Mouse (Mus musculus) E14TG2a.4 (cell line): ENCODE measurements at regions not wholly inside any gene's neighbourhood (a gene's known extent, or its start where the extent isn't known, plus 50 kb on each side); places are given as distances from the start of the nearest gene placed in this dataset.

Experiments
- H3K27me3 ChIP-seq: 2 replicates; pipeline ENCODE4 v1.6.1; 2014; ENCODE audit warnings: low read length, control low read depth; ENCODE audit not compliant: insufficient read depth
- H3K36me3 ChIP-seq: 2 replicates; pipeline ENCODE4 v1.6.1; 2014; ENCODE audit warnings: low read length, control low read depth; ENCODE audit not compliant: insufficient read depth
- H3K4me1 ChIP-seq: replicated peaks from 2 replicates; pipeline ENCODE4 v1.6.1; 2014; ENCODE audit warnings: low read depth, low read length, control low read depth
- H3K4me3 ChIP-seq: replicated peaks from 2 replicates; pipeline ENCODE4 v1.5.1; 2014; ENCODE audit warnings: mild to moderate bottlenecking, low read length
- H3K9me3 ChIP-seq: 2 replicates; pipeline ENCODE4 v1.6.1; 2014; ENCODE audit warnings: low read length, control low read depth
- CTCF ChIP-seq: conservative IDR thresholded peaks from 2 replicates; pipeline ENCODE4 v1.5.1; 2014; ENCODE audit warnings: low read length
- NANOG ChIP-seq: IDR thresholded peaks from 2 replicates; pipeline ENCODE4 v1.6.1; 2014; ENCODE audit warnings: borderline replicate concordance, low read length, mixed read lengths
- POU5F1 ChIP-seq: IDR thresholded peaks from 2 replicates; pipeline ENCODE4 v1.6.1; 2014; ENCODE audit warnings: low read length, borderline replicate concordance

GRCm38 (mm10) chr12:70543299-70543698 is 90.4 kb downstream of the Tmx1 start:
- peaks cover 26% of the 10 kb centered on the region; the same call in 1 of the 2 replicates for H3K4me1 ChIP-seq
- no peaks in the 10 kb centered on the region for H3K36me3 ChIP-seq
- no peak for TF ChIP-seq NANOG
- no peak for TF ChIP-seq CTCF
- TF ChIP-seq POU5F1, result no peak
- H3K27me3 ChIP-seq, result peaks cover 40% of the 10 kb centered on the region
- no peak overlapping the region for H3K4me3 ChIP-seq
- no peaks in the 10 kb centered on the region for H3K9me3 ChIP-seq

- no peaks in the 10 kb centered on the region for H3K9me3 ChIP-seq
- peaks cover 40% of the 10 kb centered on the region for H3K27me3 ChIP-seq
- peaks cover 29% of the 10 kb centered on the region for H3K4me1 ChIP-seq
- H3K36me3 ChIP-seq, result no peaks in the 10 kb centered on the region
- TF ChIP-seq POU5F1 (no peak), NANOG (no peak), CTCF (no peak)
- no peak overlapping the region for H3K4me3 ChIP-seq
Observed at GRCm38 (mm10) chr12:70544326-70544725, 91.4 kb downstream of the Tmx1 start.

DNA sequence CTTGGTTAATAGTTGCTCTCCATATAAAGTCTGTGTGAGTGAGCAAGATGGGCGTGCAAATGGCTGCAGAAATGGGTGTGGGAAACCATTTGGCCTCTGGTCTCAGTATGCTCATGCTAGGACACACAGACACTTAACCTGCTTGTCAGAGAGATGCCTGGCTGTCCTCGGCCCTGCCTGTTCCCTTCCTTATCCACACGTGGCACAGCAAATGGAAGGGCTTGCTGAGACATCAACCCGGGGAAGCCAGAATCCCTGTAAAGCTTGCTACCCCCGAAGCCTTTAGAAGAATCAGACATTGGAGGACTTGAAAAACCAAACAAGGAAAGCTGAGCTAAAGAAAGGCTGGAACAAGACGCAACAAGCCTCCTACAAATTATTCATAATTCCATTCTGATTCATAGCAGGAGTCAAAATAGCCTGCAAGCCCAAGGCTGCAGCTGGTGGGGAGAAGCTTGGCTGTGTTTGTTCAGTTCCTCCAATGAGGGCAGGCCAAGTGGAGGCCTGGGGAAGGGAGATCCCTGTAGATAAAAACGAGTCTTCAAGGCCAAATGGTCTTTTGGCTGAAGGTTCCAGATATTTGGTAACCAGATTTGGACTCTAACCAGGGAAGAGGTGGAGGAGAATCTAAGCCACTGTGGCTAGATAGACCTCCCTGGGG is 92.1 kb downstream of the Tmx1 start:
- Histone ChIP-seq H3K27me3 (peaks cover 37% of the 10 kb centered on the region), H3K9me3 (no peaks in the 10 kb centered on the region), H3K4me1 (peaks cover 29% of the 10 kb centered on the region), H3K4me3 (no peak overlapping the region), H3K36me3 (no peaks in the 10 kb centered on the region)
- TF ChIP-seq NANOG (no peak), POU5F1 (no peak), CTCF (no peak)

DNA sequence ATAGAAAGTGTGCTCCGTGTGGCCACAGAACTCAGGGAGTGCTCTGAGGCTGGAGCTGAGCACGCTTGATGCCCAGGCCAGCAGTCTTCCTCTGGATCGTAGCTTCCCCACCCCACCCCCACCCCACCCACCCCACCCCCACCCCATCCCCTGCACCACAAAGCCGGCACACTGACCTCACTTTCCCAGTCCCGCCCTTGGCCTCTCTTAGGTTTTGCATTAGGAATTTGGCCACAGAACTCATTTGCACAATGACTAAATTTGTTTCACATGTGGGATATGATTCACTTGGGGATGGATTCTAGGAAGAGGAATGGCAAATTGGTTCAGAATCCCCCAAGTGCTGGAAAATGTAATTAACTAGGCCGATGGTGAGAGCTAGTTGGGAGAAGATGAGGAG is 94.3 kb downstream of the Tmx1 start:
- Histone ChIP-seq H3K4me3 (no peak overlapping the region), H3K9me3 (peaks cover 12% of the 10 kb centered on the region), H3K36me3 (no peaks in the 10 kb centered on the region), H3K4me1 (peaks cover 25% of the 10 kb centered on the region), H3K27me3 (peaks cover 29% of the 10 kb centered on the region)
- TF ChIP-seq NANOG (no peak), CTCF (no peak), POU5F1 (no peak)

DNA sequence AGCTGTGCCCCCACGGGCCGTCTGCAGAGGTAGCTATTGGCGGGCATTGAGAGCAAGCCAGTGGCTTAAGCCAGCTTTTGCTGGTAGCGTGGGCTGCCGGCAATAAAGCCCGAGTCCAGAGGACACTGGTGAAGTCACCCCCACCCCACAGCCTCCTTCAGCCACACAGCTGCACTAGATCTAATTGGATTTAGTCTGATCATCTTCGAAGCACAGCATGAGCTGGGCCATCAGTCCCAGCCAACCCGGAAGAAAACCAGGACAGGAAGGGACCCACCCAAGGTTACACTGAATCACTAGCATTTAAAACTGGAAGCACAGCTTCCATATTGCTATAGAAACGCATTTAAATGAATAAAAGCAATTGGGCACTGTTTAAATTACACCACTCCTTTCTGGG is 96.4 kb downstream of the Tmx1 start:
- peaks cover 12% of the 10 kb centered on the region for H3K9me3 ChIP-seq
- no peak overlapping the region for H3K4me3 ChIP-seq
- no peaks in the 10 kb centered on the region for H3K36me3 ChIP-seq
- peaks cover 27% of the 10 kb centered on the region for H3K4me1 ChIP-seq
- H3K27me3 ChIP-seq, result peaks cover 15% of the 10 kb centered on the region
- TF ChIP-seq POU5F1, result no peak
- TF ChIP-seq CTCF, result no peak
- peak; percentile 30; the same call in 1 of the 2 replicates for TF ChIP-seq NANOG

GRCm38 (mm10) chr12:70553866-70554265 is 101.0 kb downstream of the Tmx1 start:
- Histone ChIP-seq H3K36me3 (no peaks in the 10 kb centered on the region), H3K4me3 (no peak overlapping the region), H3K27me3 (no peaks in the 10 kb centered on the region), H3K4me1 (peaks cover 23% of the 10 kb centered on the region), H3K9me3 (peaks cover 12% of the 10 kb centered on the region)
- TF ChIP-seq CTCF, result no peak
- TF ChIP-seq NANOG, result no peak
- TF ChIP-seq POU5F1, result no peak

- no peak for TF ChIP-seq POU5F1
- no peak for TF ChIP-seq CTCF
- TF ChIP-seq NANOG, result no peak; the same call in 1 of the 2 replicates
- Histone ChIP-seq H3K4me3 (no peak overlapping the region), H3K4me1 (peaks cover 18% of the 10 kb centered on the region), H3K36me3 (no peaks in the 10 kb centered on the region), H3K27me3 (no peaks in the 10 kb centered on the region), H3K9me3 (peaks cover 12% of the 10 kb centered on the region)
Observed at GRCm38 (mm10) chr12:70554586-70554985, 101.7 kb downstream of the Tmx1 start.

- H3K36me3 ChIP-seq, result no peaks in the 10 kb centered on the region
- H3K4me3 ChIP-seq, result no peak overlapping the region
- TF ChIP-seq NANOG, result no peak
- no peak for TF ChIP-seq POU5F1
- no peak for TF ChIP-seq CTCF
- H3K9me3 ChIP-seq, result peaks cover 8% of the 10 kb centered on the region
- no peaks in the 10 kb centered on the region for H3K27me3 ChIP-seq
- H3K4me1 ChIP-seq, result peaks cover 13% of the 10 kb centered on the region
Observed at GRCm38 (mm10) chr12:70555723-70556122, 102.8 kb downstream of the Tmx1 start.

GRCm38 (mm10) chr12:70556820-70557219 is 103.9 kb downstream of the Tmx1 start:
- H3K4me1 ChIP-seq, result peaks cover 13% of the 10 kb centered on the region
- TF ChIP-seq NANOG (no peak), POU5F1 (no peak), CTCF (no peak)
- no peaks in the 10 kb centered on the region for H3K36me3 ChIP-seq

More at GRCm38 (mm10) chr12:70556820-70557219, 103.9 kb downstream of the Tmx1 start:
- Histone ChIP-seq H3K27me3 (no peaks in the 10 kb centered on the region), H3K9me3 (no peaks in the 10 kb centered on the region), H3K4me3 (no peak overlapping the region)
